Mouse (Mus musculus) embryonic facial prominence, embryonic 13.5 days (tissue): Measurements from ENCODE around the gene Mapkap1. TPM values are rescaled to one million over a fixed set of nuclear protein-coding genes. Genes with fewer than 3 reads are reported as not detected.
A peak's percentile ranks its signal among the peaks of the same experiment; 100 is the strongest.

Source experiments
- ATAC-seq: fragments of 200-750 bp; cut with Nextera tagmentation; 2 replicates; pipeline ENCODE4 v1.8.0; 2017; ENCODE audit warnings: low read depth; ENCODE audit not compliant: insufficient number of reproducible peaks, insufficient read depth, low FRiP score, low TSS enrichment
- H3K27ac ChIP-seq: fragments of 300-500 bp; sonication (generic); 2 replicates; pipeline ENCODE4 v1.5.1; 2015; ENCODE audit warnings: moderate library complexity, mild to moderate bottlenecking, inconsistent platforms
- H3K27me3 ChIP-seq: fragments of 300-500 bp; sonication (generic); 2 replicates; pipeline ENCODE4 v1.6.1; 2015; ENCODE audit warnings: mild to moderate bottlenecking, inconsistent platforms
- H3K36me3 ChIP-seq: fragments of 300-500 bp; sonication (generic); 2 replicates; pipeline ENCODE4 v1.6.1; 2015; ENCODE audit warnings: mild to moderate bottlenecking, inconsistent platforms
- H3K4me1 ChIP-seq: fragments of 300-500 bp; sonication (generic); 2 replicates; pipeline ENCODE4 v1.6.1; 2015; ENCODE audit warnings: inconsistent platforms
- H3K4me2 ChIP-seq: fragments of 300-500 bp; sonication (generic); 2 replicates; pipeline ENCODE4 v1.6.1; 2015; ENCODE audit warnings: moderate library complexity, mild to moderate bottlenecking, inconsistent platforms
- H3K4me3 ChIP-seq: fragments of 300-500 bp; sonication (generic); 2 replicates; pipeline ENCODE4 v1.5.1; 2015; ENCODE audit warnings: mild to moderate bottlenecking, inconsistent platforms
- H3K9ac ChIP-seq: fragments of 300-500 bp; sonication (generic); 2 replicates; pipeline ENCODE4 v1.6.1; 2015; ENCODE audit warnings: mild to moderate bottlenecking, inconsistent platforms
- H3K9me3 ChIP-seq: fragments of 300-500 bp; sonication (generic); 2 replicates; pipeline ENCODE4 v1.6.1; 2016; ENCODE audit warnings: inconsistent platforms
- WGBS: fragments of 180-500 bp; shearing (Covaris S2); methylation state at CpG from one replicate; pipeline ENCODE4 v1.1.7; 2015; ENCODE audit warnings: mixed read lengths; 5-methylcytosine and 5-hydroxymethylcytosine counted together
- polyA plus RNA-seq: library from polyadenylated mRNA; unstranded; fragments of >200 nt; fragmentation: Nextera tagmentation; extraction: Ambion mirVana; gene quantifications from 2 replicates; pipeline ENCODE4 v1.2.1, GENCODE M21; 2015

Gene Mapkap1
- 106 and 107 TPM in 2 replicates for polyA plus RNA-seq

- peak; percentile 96 for ATAC-seq
- Histone ChIP-seq H3K9me3 (no peaks in the 10 kb centered on the region), H3K36me3 (no peaks in the 10 kb centered on the region), H3K4me1 (peaks cover 16% of the 10 kb centered on the region), H3K4me3 (peak within 1 kb of the TSS; percentile 92), H3K27ac (peak within 1 kb of the TSS; percentile 39; the same call in 1 of the 2 replicates), H3K9ac (peak within 1 kb of the TSS; percentile 90), H3K4me2 (peak within 1 kb of the TSS; percentile 75), H3K27me3 (no peaks in the 10 kb centered on the region)
- WGBS, result under 1% methylated on average over 68 of the region's 68 CpGs
These were observed at the start of gene Mapkap1 for GRCm38 (mm10) chr2:34406601-34407464. Mapkap1 (plus strand) TSS chr2:34406771.

- no peak for ATAC-seq
- Histone ChIP-seq H3K9ac (no peak overlapping the region), H3K27me3 (peaks cover 12% of the 10 kb centered on the region; the same call in 1 of the 2 replicates), H3K4me3 (no peak overlapping the region), H3K27ac (no peak overlapping the region), H3K4me2 (no peak overlapping the region), H3K9me3 (no peaks in the 10 kb centered on the region), H3K4me1 (peaks cover 15% of the 10 kb centered on the region), H3K36me3 (no peaks in the 10 kb centered on the region)
- 10% methylated on average over 1 of the region's 1 CpGs for WGBS
These were observed 42.9 kb upstream of the Mapkap1 start for GRCm38 (mm10) chr2:34363678-34364077.

GRCm38 (mm10) chr2:34367024-34367423 is 39.5 kb upstream of the Mapkap1 start:
- WGBS, result 71% methylated on average over 2 of the region's 2 CpGs
- no peak overlapping the region for H3K4me2 ChIP-seq
- H3K4me3 ChIP-seq, result no peak overlapping the region
- no peaks in the 10 kb centered on the region for H3K9me3 ChIP-seq
- H3K27me3 ChIP-seq, result 0 out of 2 replicates have a peak, but pooled peaks cover 3% of the 10 kb centered on the region
- no peak overlapping the region for H3K9ac ChIP-seq
- H3K36me3 ChIP-seq, result no peaks in the 10 kb centered on the region
- no peak overlapping the region for H3K27ac ChIP-seq
- H3K4me1 ChIP-seq, result 0 out of 2 replicates have a peak, but pooled peaks cover 4% of the 10 kb centered on the region
- no peak for ATAC-seq

GRCm38 (mm10) chr2:34368396-34368795 is 38.2 kb upstream of the Mapkap1 start:
- H3K27ac ChIP-seq, result no peak overlapping the region
- no peak overlapping the region for H3K9ac ChIP-seq
- no peaks in the 10 kb centered on the region; the same call in 1 of the 2 replicates for H3K27me3 ChIP-seq
- H3K36me3 ChIP-seq, result no peaks in the 10 kb centered on the region
- H3K4me3 ChIP-seq, result peak overlapping the region; percentile 8; the same call in 1 of the 2 replicates
- no peaks in the 10 kb centered on the region for H3K9me3 ChIP-seq
- ATAC-seq, result no peak
- 38% methylated on average over 6 of the region's 6 CpGs for WGBS
- H3K4me1 ChIP-seq, result peaks cover 11% of the 10 kb centered on the region
- H3K4me2 ChIP-seq, result peak overlapping the region; percentile 42

- Histone ChIP-seq H3K27ac (0 out of 2 replicates have a peak overlapping the region, but pooled peaks have one; percentile 95), H3K9me3 (no peaks in the 10 kb centered on the region), H3K36me3 (no peaks in the 10 kb centered on the region), H3K9ac (peak overlapping the region; percentile 94), H3K27me3 (peaks cover 4% of the 10 kb centered on the region; the same call in 1 of the 2 replicates), H3K4me3 (peak overlapping the region; percentile 83), H3K4me2 (peak overlapping the region; percentile 95), H3K4me1 (peaks cover 14% of the 10 kb centered on the region)
- ATAC-seq, result no peak
- WGBS, result 2% methylated on average over 7 of the region's 7 CpGs
These were observed 36.2 kb upstream of the Mapkap1 start for GRCm38 (mm10) chr2:34370349-34370724.

- ATAC-seq, result no peak
These were observed 35.7 kb upstream of the Mapkap1 start for GRCm38 (mm10) chr2:34370725-34371440.

GRCm38 (mm10) chr2:34371441-34372304 is 34.9 kb upstream of the Mapkap1 start:
- under 1% methylated on average over 78 of the region's 118 CpGs for WGBS
- no peaks in the 10 kb centered on the region for H3K36me3 ChIP-seq
- peak overlapping the region; percentile 94 for H3K9ac ChIP-seq
- H3K9me3 ChIP-seq, result no peaks in the 10 kb centered on the region
- 0 out of 2 replicates have a peak, but pooled peaks have one; percentile 23 for ATAC-seq
- H3K4me2 ChIP-seq, result peak overlapping the region; percentile 95
- peaks cover 4% of the 10 kb centered on the region; the same call in 1 of the 2 replicates for H3K27me3 ChIP-seq
- H3K4me1 ChIP-seq, result peaks cover 14% of the 10 kb centered on the region
- H3K4me3 ChIP-seq, result peak overlapping the region; percentile 83
- peak overlapping the region; percentile 95 for H3K27ac ChIP-seq

More at GRCm38 (mm10) chr2:34370725-34371440, 35.7 kb upstream of the Mapkap1 start:
- peak overlapping the region; percentile 94 for H3K9ac ChIP-seq
- peak overlapping the region; percentile 83 for H3K4me3 ChIP-seq
- no peaks in the 10 kb centered on the region for H3K36me3 ChIP-seq
- peaks cover 14% of the 10 kb centered on the region for H3K4me1 ChIP-seq
- H3K27me3 ChIP-seq, result peaks cover 4% of the 10 kb centered on the region; the same call in 1 of the 2 replicates
- H3K9me3 ChIP-seq, result no peaks in the 10 kb centered on the region
- H3K4me2 ChIP-seq, result peak overlapping the region; percentile 95
- under 1% methylated on average over 42 of the region's 42 CpGs for WGBS
- peak overlapping the region; percentile 95 for H3K27ac ChIP-seq

GRCm38 (mm10) chr2:34372305-34373301 is 34.0 kb upstream of the Mapkap1 start, which contains the start of gene Pbx3:
Pbx3 (minus strand) TSS chr2:34373142.
- H3K9me3 ChIP-seq, result no peaks in the 10 kb centered on the region
- H3K27ac ChIP-seq, result peak within 1 kb of the TSS; percentile 95
- H3K9ac ChIP-seq, result peak within 1 kb of the TSS; percentile 94
- peak within 1 kb of the TSS; percentile 83 for H3K4me3 ChIP-seq
- WGBS, result under 1% methylated on average over 66 of the region's 102 CpGs
- H3K27me3 ChIP-seq, result peaks cover 4% of the 10 kb centered on the region; the same call in 1 of the 2 replicates
- H3K36me3 ChIP-seq, result no peaks in the 10 kb centered on the region
- ATAC-seq, result peak; percentile 92
- H3K4me1 ChIP-seq, result peaks cover 14% of the 10 kb centered on the region
- H3K4me2 ChIP-seq, result peak within 1 kb of the TSS; percentile 95

- Histone ChIP-seq H3K27me3 (peaks cover 4% of the 10 kb centered on the region; the same call in 1 of the 2 replicates), H3K36me3 (no peaks in the 10 kb centered on the region), H3K9me3 (no peaks in the 10 kb centered on the region), H3K4me1 (peaks cover 14% of the 10 kb centered on the region), H3K4me3 (no peak overlapping the region), H3K4me2 (peak overlapping the region; percentile 95), H3K9ac (no peak overlapping the region), H3K27ac (no peak overlapping the region)
- 27% methylated on average over 3 of the region's 3 CpGs for WGBS
- no peak for ATAC-seq
These were observed 32.7 kb upstream of the Mapkap1 start for GRCm38 (mm10) chr2:34373886-34374285.

- Histone ChIP-seq H3K27ac (no peak overlapping the region), H3K9me3 (no peaks in the 10 kb centered on the region), H3K36me3 (no peaks in the 10 kb centered on the region), H3K4me1 (peaks cover 14% of the 10 kb centered on the region), H3K4me2 (no peak overlapping the region), H3K27me3 (peaks cover 4% of the 10 kb centered on the region; the same call in 1 of the 2 replicates), H3K4me3 (no peak overlapping the region), H3K9ac (no peak overlapping the region)
- no peak for ATAC-seq
- WGBS, result 59% methylated on average over 2 of the region's 2 CpGs
These were observed 32.2 kb upstream of the Mapkap1 start for GRCm38 (mm10) chr2:34374349-34374748.
